Mouse (Mus musculus): ENCODE results near the gene Tmem179b. TPM values are rescaled to one million over a fixed set of nuclear protein-coding genes. Genes with fewer than 3 reads are reported as not detected.

Gene Tmem179b
- polyA plus RNA-seq, 1 experiment from 2014 or later: 37.0 TPM

Other genes starting within 250 kb of the Tmem179b start
- gene Slc22a8, start 183.2 kb downstream of the Tmem179b start, polyA plus RNA-seq (2021; fragmentation: Nextera tagmentation): 8.6 and 10.3 TPM in 2 replicates
- 2.2 and 2.7 TPM in 2 replicates for gene Slc22a6, start 156.4 kb downstream of the Tmem179b start, polyA plus RNA-seq (2021; fragmentation: Nextera tagmentation)
- gene Chrm1, start 110.7 kb downstream of the Tmem179b start, polyA plus RNA-seq (2021; fragmentation: Nextera tagmentation): 41.2 and 88.0 TPM in 2 replicates
- 169 and 178 TPM in 2 replicates for gene Slc3a2, start 51.1 kb downstream of the Tmem179b start, polyA plus RNA-seq (2021; fragmentation: Nextera tagmentation)
- 57.2 and 64.9 TPM in 2 replicates for gene Wdr74, start 38.6 kb downstream of the Tmem179b start, polyA plus RNA-seq (2021; fragmentation: Nextera tagmentation)
- not detected in 2 replicates for gene 1700092M07Rik, start 33.7 kb downstream of the Tmem179b start, polyA plus RNA-seq (2021; fragmentation: Nextera tagmentation)
- gene Stx5a, start 33.1 kb downstream of the Tmem179b start, polyA plus RNA-seq (2021; fragmentation: Nextera tagmentation): 33.4 and 33.5 TPM in 2 replicates
- gene Nxf1, start 17.4 kb downstream of the Tmem179b start, polyA plus RNA-seq (2021; fragmentation: Nextera tagmentation): 23.9 and 27.6 TPM in 2 replicates
- gene Tmem223, start 3.5 kb downstream of the Tmem179b start, polyA plus RNA-seq (2021; fragmentation: Nextera tagmentation): 234 and 250 TPM in 2 replicates
- 11.5 and 16.0 TPM in 2 replicates for gene Taf6l, start 11.9 kb upstream of the Tmem179b start, polyA plus RNA-seq (2021; fragmentation: Nextera tagmentation)
- gene Polr2g, start 24.1 kb upstream of the Tmem179b start, polyA plus RNA-seq (2021; fragmentation: Nextera tagmentation): 224 and 251 TPM in 2 replicates
- 2.2 and 3.2 TPM in 2 replicates for gene Zbtb3, start 28.1 kb upstream of the Tmem179b start, polyA plus RNA-seq (2021; fragmentation: Nextera tagmentation)
- gene Ttc9c, start 44.9 kb upstream of the Tmem179b start, polyA plus RNA-seq (2021; fragmentation: Nextera tagmentation): 22.4 and 24.7 TPM in 2 replicates
- 5.9 and 11.9 TPM in 2 replicates for gene Hnrnpul2, start 45.5 kb upstream of the Tmem179b start, polyA plus RNA-seq (2021; fragmentation: Nextera tagmentation)
- gene AC129217.1, start 55.3 kb upstream of the Tmem179b start, polyA plus RNA-seq (2021; fragmentation: Nextera tagmentation): not detected in 2 replicates
- 80.3 and 99.9 TPM in 2 replicates for gene Bscl2, start 63.0 kb upstream of the Tmem179b start, polyA plus RNA-seq (2021; fragmentation: Nextera tagmentation)
- 271 and 278 TPM in 2 replicates for gene Gng3, start 64.7 kb upstream of the Tmem179b start, polyA plus RNA-seq (2021; fragmentation: Nextera tagmentation)
- gene Lrrn4cl, start 76.3 kb upstream of the Tmem179b start, polyA plus RNA-seq (2021; fragmentation: Nextera tagmentation): 0.28 and 0.50 TPM in 2 replicates
- 157 and 163 TPM in 2 replicates for gene Ubxn1, start 97.0 kb upstream of the Tmem179b start, polyA plus RNA-seq (2021; fragmentation: Nextera tagmentation)
- gene Uqcc3, start 106.5 kb upstream of the Tmem179b start, polyA plus RNA-seq (2021; fragmentation: Nextera tagmentation): 68.8 and 84.0 TPM in 2 replicates
- 9.7 and 11.2 TPM in 2 replicates for gene Lbhd1, start 109.3 kb upstream of the Tmem179b start, polyA plus RNA-seq (2021; fragmentation: Nextera tagmentation)
- gene Gm49403, start 109.5 kb upstream of the Tmem179b start, polyA plus RNA-seq (2021; fragmentation: Nextera tagmentation): not detected in 2 replicates
- 71.4 and 81.8 TPM in 2 replicates for gene 1810009A15Rik, start 114.4 kb upstream of the Tmem179b start, polyA plus RNA-seq (2021; fragmentation: Nextera tagmentation)
- 5.9 and 13.0 TPM in 2 replicates for gene Gm49416, start 114.5 kb upstream of the Tmem179b start, polyA plus RNA-seq (2021; fragmentation: Nextera tagmentation)
- 6.4 and 8.5 TPM in 2 replicates for gene Ints5, start 118.5 kb upstream of the Tmem179b start, polyA plus RNA-seq (2021; fragmentation: Nextera tagmentation)
- gene Ganab, start 123.6 kb upstream of the Tmem179b start, polyA plus RNA-seq (2021; fragmentation: Nextera tagmentation): 15.2 and 19.0 TPM in 2 replicates
- 49.0 and 67.5 TPM in 2 replicates for gene B3gat3, start 145.9 kb upstream of the Tmem179b start, polyA plus RNA-seq (2021; fragmentation: Nextera tagmentation)
- 4.9 and 6.0 TPM in 2 replicates for gene Rom1, start 154.9 kb upstream of the Tmem179b start, polyA plus RNA-seq (2021; fragmentation: Nextera tagmentation)
- gene Eml3, start 155.1 kb upstream of the Tmem179b start, polyA plus RNA-seq (2021; fragmentation: Nextera tagmentation): 3.1 and 4.0 TPM in 2 replicates
- gene Mta2, start 167.4 kb upstream of the Tmem179b start, polyA plus RNA-seq (2021; fragmentation: Nextera tagmentation): 20.4 and 23.0 TPM in 2 replicates
- gene Tut1, start 179.4 kb upstream of the Tmem179b start, polyA plus RNA-seq (2021; fragmentation: Nextera tagmentation): 10.3 and 11.3 TPM in 2 replicates
- 432 and 459 TPM in 2 replicates for gene Eef1g, start 192.6 kb upstream of the Tmem179b start, polyA plus RNA-seq (2021; fragmentation: Nextera tagmentation)
- gene Ahnak, start 214.8 kb upstream of the Tmem179b start, polyA plus RNA-seq (2021; fragmentation: Nextera tagmentation): 4.5 and 4.9 TPM in 2 replicates

Data from left cerebral cortex, adult 6 months (tissue).